Comparison of ENCODE assay signal across 30 mouse cellular contexts in genomic region chr3:90576351-90577001, GRCm38 (mm10). TPM values are rescaled to one million over a fixed set of nuclear protein-coding genes. Genes with fewer than 3 reads are reported as not detected.
A peak's percentile ranks its signal among the peaks of the same experiment; 100 is the strongest.
DNase-seq lines count a peak whose midpoint lies in the region; ATAC-seq and TF ChIP-seq lines count a peak whose summit lies in the region.
"Had no signal": no experiment of that assay in that cellular context is flagged by ENCODE, and none has a peak within 500 bp of the region (broad histone marks: within the 10 kb centered on the region; RNA-seq: fewer than 3 reads in every experiment).

No protein-coding gene starts in this region.

- DNase-seq in kidney, postnatal 10 days = peak; percentile 67
- DNase-seq in kidney, adult 8-10 months = no peak
- DNase-seq in lung, postnatal 0 days (ENCODE audit: low spot score) = peak; percentile 48
- no peak for DNase-seq in lung, postnatal 4 days
- DNase-seq in natural killer cell, adult 2 months (ENCODE audit: low spot score in 2 of 2) = no peak
- DNase-seq: adrenal gland, postnatal 10 days; cerebellum, adult 11-12 months; cerebellum, adult 9-11 months; embryo, embryonic 11 days; heart, postnatal 14 days; kidney, adult 11 months; layer of hippocampus, adult 9-11 months; liver; midbrain, embryonic 14.5 days; right cerebral cortex, postnatal 25 days had no signal

- H3K79me2 ChIP-seq in myocyte (ENCODE audit: control insufficient read depth, insufficient read depth) = no peaks in the 10 kb centered on the region

- TF ChIP-seq CTCF in lung, postnatal 0 days (IDR thresholded peaks at IDR 0.05) = no peak

- no peak overlapping the region for H3K27ac ChIP-seq in lung, postnatal 0 days (ENCODE audit: low read length)
- H3K27ac ChIP-seq: embryonic facial prominence, embryonic 12.5 days; hindbrain, embryonic 10.5 days; hindbrain, embryonic 15.5 days; liver, embryonic 14.5 days; lung, embryonic 15.5 days had no signal

- no peak overlapping the region for H3K4me2 ChIP-seq in lung, postnatal 0 days (replicated peaks; ENCODE audit: low read depth, low read length)
- H3K4me2 ChIP-seq in myocyte (ENCODE audit: low read depth) = peak overlapping the region; percentile 3
- H3K4me2 ChIP-seq: embryonic facial prominence, embryonic 12.5 days; hindbrain, embryonic 15.5 days; lung, embryonic 15.5 days had no signal

- H3K9me3 ChIP-seq in lung, postnatal 0 days (ENCODE audit: low read length) = no peaks in the 10 kb centered on the region
- H3K9me3 ChIP-seq: embryonic facial prominence, embryonic 12.5 days; G1E; hindbrain, embryonic 10.5 days; hindbrain, embryonic 15.5 days; lung, embryonic 15.5 days had no signal

- H3K4me3 ChIP-seq in lung, postnatal 0 days (ENCODE audit: low read depth, low read length) = no peak overlapping the region
- no peak overlapping the region for H3K4me3 ChIP-seq in myocyte
- H3K4me3 ChIP-seq: embryonic facial prominence, embryonic 12.5 days; hindbrain, embryonic 10.5 days; hindbrain, embryonic 15.5 days; lung, embryonic 15.5 days had no signal

- H3K36me3 ChIP-seq in lung, postnatal 0 days (ENCODE audit: insufficient read depth, low read length) = no peaks in the 10 kb centered on the region
- H3K36me3 ChIP-seq in myocyte (ENCODE audit: control insufficient read depth, insufficient read depth) = no peaks in the 10 kb centered on the region
- H3K36me3 ChIP-seq: embryonic facial prominence, embryonic 12.5 days; G1E; hindbrain, embryonic 10.5 days; hindbrain, embryonic 15.5 days; lung, embryonic 15.5 days had no signal

- no peak overlapping the region for H3ac ChIP-seq in myocyte (ENCODE audit: control insufficient read depth, insufficient read length)

- no peaks in the 10 kb centered on the region for H3K27me3 ChIP-seq in lung, postnatal 0 days (replicated peaks; ENCODE audit: insufficient read depth, low read length)
- no peaks in the 10 kb centered on the region for H3K27me3 ChIP-seq in myocyte (ENCODE audit: control insufficient read depth, insufficient read depth, insufficient read length)
- H3K27me3 ChIP-seq: embryonic facial prominence, embryonic 12.5 days; hindbrain, embryonic 15.5 days; lung, embryonic 15.5 days; Patski had no signal

- H3K9ac ChIP-seq in lung, postnatal 0 days (replicated peaks; ENCODE audit: low read depth) = no peak overlapping the region
- H3K9ac ChIP-seq: embryonic facial prominence, embryonic 12.5 days; hindbrain, embryonic 15.5 days; liver, embryonic 14.5 days; lung, embryonic 15.5 days had no signal

- WGBS in lung, postnatal 0 days = 57% methylated on average over 10 of the region's 10 CpGs

- TF ChIP-seq EP300 in lung, postnatal 0 days (IDR thresholded peaks at IDR 0.05) = no peak

- no peak for TF ChIP-seq POLR2A in myocyte (IDR thresholded peaks at IDR 0.05; ENCODE audit: insufficient read length, low read depth)

- no peaks in the 10 kb centered on the region for H3K4me1 ChIP-seq in lung, postnatal 0 days (ENCODE audit: insufficient read depth, low read depth, low read length)
- H3K4me1 ChIP-seq: embryonic facial prominence, embryonic 12.5 days; hindbrain, embryonic 10.5 days; hindbrain, embryonic 15.5 days; lung, embryonic 15.5 days had no signal

- no peak for ATAC-seq in lung, postnatal 0 days
- ATAC-seq: forebrain, embryonic 14.5 days; inflammation-experienced regulatory T-cells, adult 6 months; Patski had no signal

TF ChIP-seq in myocyte, 11 proteins besides CTCF, POLR2A, EP300 and RAD21:
- TF ChIP-seq MYOG (IDR thresholded peaks at IDR 0.05; ENCODE audit: control insufficient read depth in 1 of 3, insufficient read depth in 1 of 3, insufficient read length in 2 of 3, low read depth in 2 of 3) (no peak), MYOD1 (IDR thresholded peaks at IDR 0.05; ENCODE audit: control insufficient read depth in 1 of 3, insufficient read length in 2 of 3, low read depth in 2 of 3) (no peak), MAX (IDR thresholded peaks at IDR 0.05; ENCODE audit: low read depth) (no peak), REST (IDR thresholded peaks at IDR 0.05; ENCODE audit: insufficient read depth, insufficient read length) (no peak), USF1 (IDR thresholded peaks at IDR 0.05; ENCODE audit: low read depth) (no peak), E2F4 (IDR thresholded peaks at IDR 0.05; ENCODE audit: insufficient read depth) (no peak), TCF12 (IDR thresholded peaks at IDR 0.05; ENCODE audit: insufficient read depth, poor library complexity, severe bottlenecking) (no peak), CEBPB (IDR thresholded peaks at IDR 0.05; ENCODE audit: insufficient read depth, poor library complexity, severe bottlenecking) (no peak)

RNA-seq across cellular contexts. Expression of gene S100a2, which starts 13.6 kb away (rescaled TPM):
- polyA plus RNA-seq in lung, postnatal 0 days (2015; fragmentation: Nextera tagmentation; extraction: Ambion mirVana) = 0.66 TPM in 1 of 2 replicates, not detected in the other
- not detected for polyA plus RNA-seq in myocyte (2012; fragmentation: generic; extraction: Trizol)
- polyA plus RNA-seq: embryonic facial prominence, embryonic 12.5 days; forebrain, embryonic 14.5 days; frontal cortex, adult 2 months; G1E; heart, embryonic 14.5 days; hindbrain, embryonic 10.5 days; hindbrain, embryonic 15.5 days; limb, embryonic 11.5 days; liver, embryonic 14.5 days; lung, embryonic 15.5 days; midbrain, embryonic 14.5 days; neural tube, embryonic 11.5 days; Patski; testis, adult 2 months had no signal

RNA-seq across cellular contexts. Expression of gene S100a3, which starts 16.1 kb away (rescaled TPM):
- 1.1 and 2.1 TPM in 2 replicates for polyA plus RNA-seq in lung, postnatal 0 days (2015; fragmentation: Nextera tagmentation; extraction: Ambion mirVana)
- 4.7 TPM for polyA plus RNA-seq in myocyte (2012; fragmentation: generic; extraction: Trizol)
- polyA plus RNA-seq: embryonic facial prominence, embryonic 12.5 days; forebrain, embryonic 14.5 days; G1E; limb, embryonic 11.5 days; midbrain, embryonic 14.5 days; neural tube, embryonic 11.5 days; testis, adult 2 months had no signal

RNA-seq across cellular contexts. Expression of gene Gm42674, which starts 25.2 kb away (rescaled TPM):
- polyA plus RNA-seq in lung, postnatal 0 days (2015; fragmentation: Nextera tagmentation; extraction: Ambion mirVana) = not detected in 2 replicates
- polyA plus RNA-seq in myocyte (2012; fragmentation: generic; extraction: Trizol) = 0.89 TPM
- polyA plus RNA-seq: embryonic facial prominence, embryonic 12.5 days; forebrain, embryonic 14.5 days; frontal cortex, adult 2 months; G1E; heart, embryonic 14.5 days; hindbrain, embryonic 10.5 days; hindbrain, embryonic 15.5 days; inflammation-experienced regulatory T-cells, adult 6 months; limb, embryonic 11.5 days; liver, embryonic 14.5 days; lung, embryonic 15.5 days; midbrain, embryonic 14.5 days; neural tube, embryonic 11.5 days; Patski; testis, adult 2 months had no signal

RNA-seq across cellular contexts. Expression of gene S100a4, which starts 27.1 kb away (rescaled TPM):
- polyA plus RNA-seq in lung, postnatal 0 days (2015; fragmentation: Nextera tagmentation; extraction: Ambion mirVana) = 18.4 and 24.3 TPM in 2 replicates
- 3,627 TPM for polyA plus RNA-seq in myocyte (2012; fragmentation: generic; extraction: Trizol)
- polyA plus RNA-seq: G1E; hindbrain, embryonic 10.5 days; neural tube, embryonic 11.5 days had no signal

RNA-seq across cellular contexts. Expression of gene S100a5, which starts 31.8 kb away (rescaled TPM):
- not detected in 2 replicates for polyA plus RNA-seq in lung, postnatal 0 days (2015; fragmentation: Nextera tagmentation; extraction: Ambion mirVana)
- 0.19 TPM for polyA plus RNA-seq in myocyte (2012; fragmentation: generic; extraction: Trizol)
- polyA plus RNA-seq: forebrain, embryonic 14.5 days; G1E; heart, embryonic 14.5 days; hindbrain, embryonic 10.5 days; hindbrain, embryonic 15.5 days; inflammation-experienced regulatory T-cells, adult 6 months; limb, embryonic 11.5 days; liver, embryonic 14.5 days; lung, embryonic 15.5 days; midbrain, embryonic 14.5 days; neural tube, embryonic 11.5 days; Patski; testis, adult 2 months had no signal

Comparison
In these comparisons a context has a peak if more than half of its experiments do, and no peak if none do; other contexts are left out.
1. DNase-seq: peak in kidney, postnatal 10 days (single experiment) and lung, postnatal 0 days (single experiment); none in kidney, adult 8-10 months (0 of 2), lung, postnatal 4 days (0 of 2) and natural killer cell, adult 2 months (0 of 2).